Mouse (Mus musculus): ENCODE measurements around the gene Epb41. TPM values are rescaled to one million over a fixed set of nuclear protein-coding genes. Genes with fewer than 3 reads are reported as not detected.

Epb41 gene
- polyA plus RNA-seq, 2 experiments, result 113 to 153 TPM

DNA sequence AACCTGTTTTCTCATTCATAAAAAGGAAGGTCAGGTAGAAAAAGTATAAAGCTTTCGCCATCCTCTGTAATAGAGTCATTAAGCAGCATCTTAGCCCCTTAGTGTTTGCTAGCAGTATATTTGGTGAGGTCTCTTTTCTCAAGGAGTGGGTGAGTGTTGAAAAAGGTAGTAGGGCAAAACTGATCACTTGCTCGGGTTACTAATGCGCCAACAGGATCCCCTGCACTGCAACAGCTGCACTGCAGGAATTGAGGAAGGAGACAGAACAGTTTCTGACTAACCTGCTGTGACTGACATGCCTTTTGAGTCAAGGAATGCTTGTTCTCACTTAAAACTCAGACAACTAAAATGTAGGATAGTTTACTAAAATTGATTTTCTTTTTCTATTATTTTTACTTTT, 199.9 kb downstream of the Epb41 start:
- Histone ChIP-seq H3K9me3 (ENCODE audit: control insufficient read depth, low read length) (no peaks in the 10 kb centered on the region), H3K27ac (peak overlapping the region; percentile 17)
- ATAC-seq (ENCODE audit: insufficient read depth), result no peak

DNA sequence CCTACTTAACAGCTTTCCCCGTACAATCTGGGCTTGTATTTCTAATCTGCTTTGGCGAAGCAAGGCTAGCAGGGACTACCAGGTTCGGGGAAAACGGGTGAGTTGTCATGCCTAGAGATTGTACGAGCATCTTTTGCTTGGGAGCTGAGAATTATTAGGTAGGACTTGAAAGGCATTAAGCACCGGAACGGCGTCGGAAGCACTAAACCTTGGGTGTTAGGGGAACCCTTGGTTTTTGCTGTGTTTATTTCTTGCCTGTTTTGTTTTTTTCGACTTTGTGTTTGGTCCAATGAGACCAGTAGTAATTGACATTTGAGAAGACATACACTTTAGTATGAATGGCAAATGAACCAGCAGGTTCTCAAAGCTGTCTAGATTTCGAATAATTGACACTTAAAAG, 200.6 kb downstream of the Epb41 start:
- peak overlapping the region; percentile 86 to 87 for H3K4me3 ChIP-seq (ENCODE audit: insufficient read depth in 1 of 2, low read depth in 2 of 2, low read length in 2 of 2)
- peak overlapping the region; percentile 99 for H3K9ac ChIP-seq (replicated peaks)
- peak overlapping the region; percentile 95 for H3K4me2 ChIP-seq (ENCODE audit: low read depth)
- no peaks in the 10 kb centered on the region for H3K9me3 ChIP-seq (ENCODE audit: control insufficient read depth, low read length)
- H3K36me3 ChIP-seq (replicated peaks; ENCODE audit: control insufficient read depth, insufficient read depth, low read depth), result peaks cover 4% of the 10 kb centered on the region
- peaks cover 21 to 23% of the 10 kb centered on the region in 2 experiments for H3K4me1 ChIP-seq (replicated peaks; ENCODE audit: control insufficient read depth in 2 of 2, insufficient read depth in 2 of 2, low read length in 1 of 2)
- TF ChIP-seq CTCF (IDR thresholded peaks at IDR 0.05; ENCODE audit: low read depth) (no peak), EP300 (IDR thresholded peaks at IDR 0.05; ENCODE audit: low read depth) (no peak)
- DNase-seq (ENCODE audit: low read depth in 3 of 3, low spot score in 3 of 3), result peak in 1 of 3 experiments; percentile 36
- ATAC-seq (ENCODE audit: insufficient read depth), result no peak
- H3K27ac ChIP-seq, result peak overlapping the region; percentile 75
- 2% methylated on average over 11 of the region's 11 CpGs for WGBS (ENCODE audit: insufficient replicate concordance)
- no peaks in the 10 kb centered on the region for H3K27me3 ChIP-seq (ENCODE audit: control insufficient read depth, insufficient read depth, low read length)

More for the DNA sequence above, 199.9 kb downstream of the Epb41 start:
- peaks cover 21 to 23% of the 10 kb centered on the region in 2 experiments for H3K4me1 ChIP-seq (replicated peaks; ENCODE audit: control insufficient read depth in 2 of 2, insufficient read depth in 2 of 2, low read length in 1 of 2)
- H3K27me3 ChIP-seq (ENCODE audit: control insufficient read depth, insufficient read depth, low read length), result no peaks in the 10 kb centered on the region
- TF ChIP-seq EP300 (IDR thresholded peaks at IDR 0.05; ENCODE audit: low read depth) (no peak), CTCF (IDR thresholded peaks at IDR 0.05; ENCODE audit: low read depth) (no peak)
- DNase-seq (ENCODE audit: low read depth in 3 of 3, low spot score in 3 of 3), result no peak
- H3K9ac ChIP-seq (replicated peaks), result peak overlapping the region; percentile 99
- WGBS (ENCODE audit: insufficient replicate concordance), result 24% methylated on average over 3 of the region's 3 CpGs
- H3K4me3 ChIP-seq (ENCODE audit: insufficient read depth in 1 of 2, low read depth in 2 of 2, low read length in 2 of 2), result peak overlapping the region; percentile 86 to 87
- H3K36me3 ChIP-seq (replicated peaks; ENCODE audit: control insufficient read depth, insufficient read depth, low read depth), result peaks cover 4% of the 10 kb centered on the region
- peak overlapping the region; percentile 95 for H3K4me2 ChIP-seq (ENCODE audit: low read depth)

DNA sequence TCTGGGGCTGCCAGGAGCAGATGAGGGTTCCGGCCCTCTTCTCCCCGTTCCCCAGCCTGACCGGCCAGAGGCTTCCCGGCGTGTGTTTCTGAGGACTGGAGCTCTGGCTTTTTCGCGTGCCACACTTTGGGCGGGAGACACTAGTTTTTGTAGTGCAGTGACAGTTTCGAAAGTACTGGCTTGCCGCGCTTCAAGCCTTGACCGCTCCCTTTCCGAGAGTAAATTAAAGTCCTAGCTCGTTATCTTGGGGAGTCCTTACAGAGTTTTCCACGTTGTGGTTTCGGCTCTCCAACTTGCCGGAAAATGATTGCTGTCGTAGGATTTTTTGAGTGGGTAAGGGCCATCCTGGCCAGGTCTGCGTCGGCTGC, 201.0 kb downstream of the Epb41 start:
- TF ChIP-seq EP300 (IDR thresholded peaks at IDR 0.05; ENCODE audit: low read depth) (no peak), CTCF (IDR thresholded peaks at IDR 0.05; ENCODE audit: low read depth) (no peak)
- DNase-seq (ENCODE audit: low read depth in 3 of 3, low spot score in 3 of 3) (peak in 2 of 3 experiments; percentile 37 to 55), ATAC-seq (ENCODE audit: insufficient read depth) (peak; percentile 29)
- peak overlapping the region; percentile 99 for H3K9ac ChIP-seq (replicated peaks)
- H3K36me3 ChIP-seq (replicated peaks; ENCODE audit: control insufficient read depth, insufficient read depth, low read depth), result peaks cover 4% of the 10 kb centered on the region
- H3K27me3 ChIP-seq (ENCODE audit: control insufficient read depth, insufficient read depth, low read length), result no peaks in the 10 kb centered on the region
- H3K4me3 ChIP-seq (ENCODE audit: insufficient read depth in 1 of 2, low read depth in 2 of 2, low read length in 2 of 2), result peak overlapping the region; percentile 86 to 87
- peaks cover 21 to 24% of the 10 kb centered on the region in 2 experiments for H3K4me1 ChIP-seq (replicated peaks; ENCODE audit: control insufficient read depth in 2 of 2, insufficient read depth in 2 of 2, low read length in 1 of 2)
- peak overlapping the region; percentile 75 for H3K27ac ChIP-seq
- H3K9me3 ChIP-seq (ENCODE audit: control insufficient read depth, low read length), result no peaks in the 10 kb centered on the region
- under 1% methylated on average over 20 of the region's 20 CpGs for WGBS (ENCODE audit: insufficient replicate concordance)
- H3K4me2 ChIP-seq (ENCODE audit: low read depth), result peak overlapping the region; percentile 95

Small RNA genes lying within 50 kb of the gene (microRNA-seq; reads per million reads assigned to microRNA genes)
- not detected for gene Gm27445

Other genes starting within 250 kb of the Epb41 start
- 1.7 and 2.0 TPM in 2 replicates for gene Ptpru, start 237.0 kb downstream of the Epb41 start, polyA plus RNA-seq (2012; rRNA removed)
- 2.8 and 3.0 TPM in 2 replicates for gene Ptpru, start 237.0 kb downstream of the Epb41 start, polyA plus RNA-seq (2014; fragmentation: Nextera tagmentation; extraction: Ambion mirVana)
- 21.8 and 23.8 TPM in 2 replicates for gene Mecr, start 231.9 kb downstream of the Epb41 start, polyA plus RNA-seq (2012; rRNA removed)
- 31.6 and 36.8 TPM in 2 replicates for gene Mecr, start 231.9 kb downstream of the Epb41 start, polyA plus RNA-seq (2014; fragmentation: Nextera tagmentation; extraction: Ambion mirVana)
- 35.3 and 43.4 TPM in 2 replicates for gene Srsf4, start 201.7 kb downstream of the Epb41 start, polyA plus RNA-seq (2012; rRNA removed)
- 45.3 and 55.7 TPM in 2 replicates for gene Srsf4, start 201.7 kb downstream of the Epb41 start, polyA plus RNA-seq (2014; fragmentation: Nextera tagmentation; extraction: Ambion mirVana)
- 0.56 and 0.67 TPM in 2 replicates for gene Tmem200b, start 153.6 kb downstream of the Epb41 start, polyA plus RNA-seq (2012; rRNA removed)
- 0.06 and 0.10 TPM in 2 replicates for gene Tmem200b, start 153.6 kb downstream of the Epb41 start, polyA plus RNA-seq (2014; fragmentation: Nextera tagmentation; extraction: Ambion mirVana)
- gene Gm10300, start 624 bp downstream of the Epb41 start, polyA plus RNA-seq (2012; rRNA removed), result 0.11 and 0.15 TPM in 2 replicates
- 0.32 and 0.40 TPM in 2 replicates for gene Gm10300, start 624 bp downstream of the Epb41 start, polyA plus RNA-seq (2014; fragmentation: Nextera tagmentation; extraction: Ambion mirVana)
- gene Oprd1, start 69.2 kb upstream of the Epb41 start, polyA plus RNA-seq (2012; rRNA removed), result 0.03 and 0.04 TPM in 2 replicates
- gene Oprd1, start 69.2 kb upstream of the Epb41 start, polyA plus RNA-seq (2014; fragmentation: Nextera tagmentation; extraction: Ambion mirVana), result 0.04 TPM in 1 of 2 replicates, not detected in the other
- 5.5 and 8.5 TPM in 2 replicates for gene Ythdf2, start 137.0 kb upstream of the Epb41 start, polyA plus RNA-seq (2012; rRNA removed)
- gene Ythdf2, start 137.0 kb upstream of the Epb41 start, polyA plus RNA-seq (2014; fragmentation: Nextera tagmentation; extraction: Ambion mirVana), result 29.3 and 31.7 TPM in 2 replicates
- gene Gmeb1, start 186.3 kb upstream of the Epb41 start, polyA plus RNA-seq (2012; rRNA removed), result 6.3 and 8.1 TPM in 2 replicates
- gene Gmeb1, start 186.3 kb upstream of the Epb41 start, polyA plus RNA-seq (2014; fragmentation: Nextera tagmentation; extraction: Ambion mirVana), result 9.9 and 12.2 TPM in 2 replicates
- gene Taf12, start 199.1 kb upstream of the Epb41 start, polyA plus RNA-seq (2012; rRNA removed), result 10.4 and 24.5 TPM in 2 replicates
- 48.7 and 49.5 TPM in 2 replicates for gene Taf12, start 199.1 kb upstream of the Epb41 start, polyA plus RNA-seq (2014; fragmentation: Nextera tagmentation; extraction: Ambion mirVana)
- gene Rab42, start 228.1 kb upstream of the Epb41 start, polyA plus RNA-seq (2012; rRNA removed), result 0.33 and 0.47 TPM in 2 replicates
- gene Rab42, start 228.1 kb upstream of the Epb41 start, polyA plus RNA-seq (2014; fragmentation: Nextera tagmentation; extraction: Ambion mirVana), result 0.25 and 0.27 TPM in 2 replicates